Mouse (Mus musculus) limb, embryonic 14.5 days (tissue): ENCODE measurements around the gene Ackr2. TPM values are rescaled to one million over a fixed set of nuclear protein-coding genes. Genes with fewer than 3 reads are reported as not detected.

Experiments used
- ATAC-seq: fragments of 200-750 bp; cut with Nextera tagmentation; 2 replicates; pipeline ENCODE4 v1.8.0; 2017; ENCODE audit warnings: low read depth, moderate number of reproducible peaks, moderate TSS enrichment; ENCODE audit not compliant: low FRiP score
- DNase-seq: peaks from one replicate; pipeline ENCODE4 v3.0.0-alpha.2; 2015; ENCODE audit warnings: low spot score
- H3K27ac ChIP-seq: fragments of 300-500 bp; sonication (generic); replicated peaks from 2 replicates; pipeline ENCODE4 v1.5.1; 2014; ENCODE audit warnings: low read depth, mild to moderate bottlenecking, low read length, moderate library complexity, mixed read lengths
- H3K27me3 ChIP-seq: fragments of 300-500 bp; sonication (generic); 2 replicates; pipeline ENCODE4 v1.6.1; 2014; ENCODE audit warnings: low read length, mixed read lengths; ENCODE audit not compliant: control insufficient read depth, insufficient read depth
- H3K36me3 ChIP-seq: fragments of 300-500 bp; sonication (generic); 2 replicates; pipeline ENCODE4 v1.6.1; 2014; ENCODE audit warnings: mild to moderate bottlenecking, low read length, moderate library complexity, mixed read lengths; ENCODE audit not compliant: control insufficient read depth, insufficient read depth
- H3K4me1 ChIP-seq: fragments of 300-500 bp; sonication (generic); 2 replicates; pipeline ENCODE4 v1.6.1; 2014; ENCODE audit warnings: antibody characterized with exemption, low read length, mixed read lengths; ENCODE audit not compliant: control insufficient read depth, insufficient read depth
- H3K4me2 ChIP-seq: fragments of 300-500 bp; sonication (generic); replicated peaks from 2 replicates; pipeline ENCODE4 v1.6.1; 2014; ENCODE audit warnings: low read depth, mild to moderate bottlenecking, low read length, moderate library complexity; ENCODE audit not compliant: severe bottlenecking
- H3K4me3 ChIP-seq: fragments of 300-500 bp; sonication (generic); replicated peaks from 2 replicates; pipeline ENCODE4 v1.5.1; 2014; ENCODE audit warnings: low read length
- H3K9ac ChIP-seq: fragments of 300-500 bp; sonication (generic); 2 replicates; pipeline ENCODE4 v1.6.1; 2014; ENCODE audit warnings: mild to moderate bottlenecking, low read depth, low read length, moderate library complexity; ENCODE audit not compliant: severe bottlenecking
- H3K9me3 ChIP-seq: fragments of 300-500 bp; sonication (generic); 2 replicates; pipeline ENCODE4 v1.6.1; 2016; ENCODE audit warnings: low read length; ENCODE audit not compliant: control insufficient read depth
- POLR2A ChIP-seq: fragments of 200-500 bp; IDR thresholded peaks from 2 replicates; pipeline ENCODE4 v1.8.0; 2012; ENCODE audit warnings: inconsistent platforms, mild to moderate bottlenecking, moderate library complexity, borderline replicate concordance; ENCODE audit not compliant: insufficient read depth, insufficient read length; ENCODE audit errors: extremely low read depth
- WGBS: fragments of 180-500 bp; shearing (Covaris S2); extraction: QIAGEN DNeasy Blood & Tissue Kit; methylation state at CpG from one replicate; pipeline ENCODE4 v1.1.7; 2014; 5-methylcytosine and 5-hydroxymethylcytosine counted together
- polyA plus RNA-seq, 2 experiments: library from polyadenylated mRNA; depleted of rRNA in 1 of 2; stranded (reverse) in 1 of 2; unstranded in 1 of 2; fragments of >200 nt; fragmentation: Nextera tagmentation in 1 of 2; extraction: Ambion mirVana in 1 of 2; gene quantifications; 2 replicates each; pipeline versions ENCODE4 v1.2.1 to v1.2.3; 2012 to 2014

Gene Ackr2
- polyA plus RNA-seq, 2 experiments = 0.25 to 0.26 TPM

GRCm38 (mm10) chr9:121890441-121890941, 7.7 kb upstream of the Ackr2 start:
- Histone ChIP-seq H3K4me1 (peaks cover 3% of the 10 kb centered on the region; the same call in 1 of the 2 replicates), H3K27ac (no peak overlapping the region), H3K36me3 (no peaks in the 10 kb centered on the region), H3K27me3 (no peaks in the 10 kb centered on the region), H3K9me3 (no peaks in the 10 kb centered on the region), H3K9ac (0 out of 2 replicates have a peak overlapping the region, but pooled peaks have one; percentile 22), H3K4me3 (no peak overlapping the region), H3K4me2 (no peak overlapping the region)
- DNase-seq (peak; percentile 20), ATAC-seq (peak; percentile 62; the same call in 1 of the 2 replicates)
- TF ChIP-seq POLR2A = no peak
- WGBS = 31% methylated on average over 18 of the region's 18 CpGs

GRCm38 (mm10) chr9:121891301-121891700, 6.9 kb upstream of the Ackr2 start:
- H3K4me1 ChIP-seq = peaks cover 3% of the 10 kb centered on the region; the same call in 1 of the 2 replicates
- no peak overlapping the region for H3K9ac ChIP-seq
- no peaks in the 10 kb centered on the region for H3K27me3 ChIP-seq
- TF ChIP-seq POLR2A = no peak
- WGBS = 87% methylated on average over 9 of the region's 9 CpGs
- H3K4me2 ChIP-seq = no peak overlapping the region
- H3K4me3 ChIP-seq = no peak overlapping the region
- H3K27ac ChIP-seq = no peak overlapping the region
- H3K36me3 ChIP-seq = no peaks in the 10 kb centered on the region
- no peak for ATAC-seq
- H3K9me3 ChIP-seq = no peaks in the 10 kb centered on the region
- DNase-seq = no peak

GRCm38 (mm10) chr9:121892057-121892687, 6.0 kb upstream of the Ackr2 start:
- no peaks in the 10 kb centered on the region for H3K36me3 ChIP-seq
- H3K4me3 ChIP-seq = no peak overlapping the region
- H3K9ac ChIP-seq = no peak overlapping the region
- no peaks in the 10 kb centered on the region for H3K9me3 ChIP-seq
- no peak overlapping the region for H3K27ac ChIP-seq
- DNase-seq (no peak), ATAC-seq (no peak)
- no peaks in the 10 kb centered on the region for H3K27me3 ChIP-seq
- peaks cover 3% of the 10 kb centered on the region; the same call in 1 of the 2 replicates for H3K4me1 ChIP-seq
- H3K4me2 ChIP-seq = no peak overlapping the region
- WGBS = 84% methylated on average over 12 of the region's 12 CpGs
- TF ChIP-seq POLR2A = no peak

- no peak overlapping the region for H3K9ac ChIP-seq
- H3K36me3 ChIP-seq = no peaks in the 10 kb centered on the region
- no peak for TF ChIP-seq POLR2A
- H3K4me2 ChIP-seq = no peak overlapping the region
- peaks cover 3% of the 10 kb centered on the region; the same call in 1 of the 2 replicates for H3K4me1 ChIP-seq
- H3K9me3 ChIP-seq = no peaks in the 10 kb centered on the region
- 78% methylated on average over 7 of the region's 7 CpGs for WGBS
- no peaks in the 10 kb centered on the region for H3K27me3 ChIP-seq
- 0 out of 2 replicates have a peak, but pooled peaks have one; percentile 19 for ATAC-seq
- DNase-seq = peak; percentile 18
- H3K27ac ChIP-seq = no peak overlapping the region
- H3K4me3 ChIP-seq = no peak overlapping the region
Measured at GRCm38 (mm10) chr9:121894447-121894846, 3.7 kb upstream of the Ackr2 start.

GRCm38 (mm10) chr9:121895392-121895993, 2.7 kb upstream of the Ackr2 start:
- Histone ChIP-seq H3K9me3 (no peaks in the 10 kb centered on the region), H3K4me1 (peaks cover 3% of the 10 kb centered on the region; the same call in 1 of the 2 replicates), H3K27ac (no peak overlapping the region), H3K27me3 (no peaks in the 10 kb centered on the region), H3K4me2 (no peak overlapping the region), H3K4me3 (no peak overlapping the region), H3K36me3 (no peaks in the 10 kb centered on the region), H3K9ac (no peak overlapping the region)
- DNase-seq (no peak), ATAC-seq (no peak)
- 65% methylated on average over 7 of the region's 7 CpGs for WGBS
- no peak for TF ChIP-seq POLR2A
